Mouse (Mus musculus) lung, postnatal 36 days (tissue): ENCODE results near the gene Npepps.
"Not testable (repeated sequence)": the region's sequence is repeated elsewhere in the genome, so short reads cannot be mapped to it uniquely, and the experiment has no call there.

ENCODE experiments used
- DNase-seq: peaks from one replicate; pipeline ENCODE4 v3.0.0; 2022; ENCODE audit warnings: mixed read lengths

The Npepps gene

DNA sequence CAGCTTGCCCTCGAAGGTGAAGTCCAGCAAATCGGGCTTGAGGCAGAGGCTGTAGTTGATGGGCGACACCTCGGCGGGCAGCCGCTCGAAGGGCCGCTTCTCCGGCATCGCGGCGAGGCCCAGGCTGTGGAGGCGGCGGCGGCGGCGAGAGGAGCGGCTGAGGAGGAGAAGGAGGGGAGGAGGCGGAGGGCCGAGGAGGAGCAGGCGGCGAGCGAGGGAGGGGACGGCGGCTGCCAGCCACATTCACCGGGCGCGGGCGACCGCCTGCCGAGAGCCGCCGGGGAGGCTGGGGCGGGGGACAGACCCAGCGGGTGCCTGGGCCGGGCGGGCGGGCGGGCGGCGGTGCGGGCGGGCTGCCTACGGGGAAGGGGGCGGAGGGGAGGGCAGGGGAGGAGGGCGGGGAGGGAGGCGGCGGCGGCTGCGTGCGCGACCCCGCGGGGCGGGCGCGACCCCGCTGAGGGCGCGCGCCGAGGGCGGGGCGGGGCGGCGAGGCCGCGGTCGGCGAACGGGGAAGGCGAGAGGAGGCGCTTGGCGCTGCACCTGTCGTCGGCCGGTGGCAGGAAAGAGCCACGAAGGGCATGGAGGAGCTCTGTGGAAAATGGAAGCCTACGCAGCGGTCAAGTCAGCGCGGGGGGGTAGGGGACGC is at the start of gene Npepps:
TSS of gene Npepps (minus strand) at position 423 of the 646 bp plus-strand sequence.
- DNase-seq: peak; percentile 74

DNA sequence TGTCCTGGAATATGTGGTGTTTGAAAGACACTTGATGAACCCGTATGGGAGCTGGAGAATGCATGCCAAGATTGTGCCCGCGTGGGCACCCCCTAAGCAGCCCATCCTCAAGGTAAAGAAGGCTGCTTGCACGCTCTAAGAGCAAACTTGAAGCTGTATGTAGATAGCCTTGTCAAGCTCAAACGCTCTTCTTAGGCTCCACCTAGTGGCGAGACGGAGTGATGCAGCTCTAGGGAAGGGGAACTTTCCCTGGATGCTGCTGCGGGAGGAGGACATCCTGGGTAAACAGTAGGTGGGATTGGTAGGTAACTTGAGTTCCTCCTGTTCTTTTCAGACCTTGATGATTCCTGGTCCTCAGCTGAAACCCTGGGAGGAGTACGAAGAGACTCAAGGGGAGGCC is 47.7 kb upstream of the Npepps start:
- DNase-seq: peak; percentile 78

DNA sequence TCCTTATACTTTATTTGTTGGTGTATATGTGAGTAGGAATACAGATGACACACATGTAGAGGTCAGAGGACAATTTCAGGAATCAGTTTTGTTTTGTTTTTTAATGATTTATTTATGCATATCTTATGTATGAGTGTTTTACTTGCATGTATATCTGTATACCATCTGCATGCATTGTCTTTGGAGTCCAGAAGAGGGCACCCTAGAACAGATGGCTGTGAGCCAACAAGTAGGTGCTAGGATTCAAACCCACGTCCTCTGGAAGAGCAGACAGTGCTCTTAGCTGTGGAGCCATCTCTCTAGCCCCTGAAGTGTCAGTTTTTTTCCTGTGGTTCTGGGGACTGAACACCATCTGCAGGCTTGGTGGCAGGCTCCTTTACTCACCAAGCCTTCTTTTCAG is 44.8 kb upstream of the Npepps start:
- no peak for DNase-seq

DNA sequence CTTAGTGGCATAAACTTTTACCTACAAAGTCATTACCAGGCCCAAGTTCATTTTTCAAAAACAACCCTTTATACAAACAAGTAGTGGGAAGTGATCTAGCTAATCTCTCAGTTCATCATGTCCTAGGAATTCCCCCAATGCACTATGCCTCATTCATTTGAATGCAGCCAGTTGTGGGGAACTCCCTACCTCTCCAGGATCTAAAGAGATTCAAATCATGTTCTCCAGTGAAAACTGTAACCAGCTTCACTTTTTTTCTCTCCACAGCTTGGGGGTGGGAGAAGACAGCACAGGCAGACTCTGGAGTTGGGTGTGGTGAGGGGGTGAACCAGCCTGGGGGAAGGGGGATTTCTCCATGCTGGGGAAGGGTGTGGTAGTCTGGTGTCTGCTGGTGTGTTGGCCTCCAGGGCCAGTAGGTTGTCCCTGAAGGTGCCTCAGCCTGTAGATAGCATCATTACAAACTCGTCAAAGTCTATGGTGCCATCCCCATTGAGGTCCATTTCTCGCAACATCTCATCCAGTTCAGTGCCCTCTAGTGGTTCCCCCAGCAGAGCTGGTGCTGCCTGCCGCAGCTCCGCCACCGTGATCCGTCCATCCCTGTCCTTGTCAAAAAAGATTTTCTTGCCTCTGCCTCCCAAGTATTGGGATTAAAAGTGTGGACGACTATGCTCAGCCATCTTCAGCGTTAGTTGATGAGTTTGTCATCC is 41.6 kb upstream of the Npepps start:
- not testable (repeated sequence) for DNase-seq

DNA sequence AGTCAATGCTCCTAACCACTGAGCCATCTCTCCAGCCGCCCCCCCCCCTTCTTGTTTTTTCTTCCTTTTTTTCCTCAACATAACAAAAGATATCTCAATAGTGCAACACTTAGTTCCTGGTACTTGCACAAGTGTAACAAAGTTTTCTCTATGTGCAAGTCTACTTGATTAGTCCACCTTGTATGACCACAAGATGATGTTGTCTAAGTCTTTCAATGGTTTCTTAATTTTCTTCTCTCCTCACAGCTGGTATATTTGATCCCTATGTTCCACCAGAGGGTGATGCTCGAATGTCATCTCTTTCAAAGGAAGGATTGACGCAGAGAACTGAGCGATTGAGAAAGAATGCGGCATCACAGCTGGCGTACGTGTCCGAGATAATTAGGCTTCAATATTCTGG is 40.8 kb upstream of the Npepps start:
- no peak for DNase-seq

DNA sequence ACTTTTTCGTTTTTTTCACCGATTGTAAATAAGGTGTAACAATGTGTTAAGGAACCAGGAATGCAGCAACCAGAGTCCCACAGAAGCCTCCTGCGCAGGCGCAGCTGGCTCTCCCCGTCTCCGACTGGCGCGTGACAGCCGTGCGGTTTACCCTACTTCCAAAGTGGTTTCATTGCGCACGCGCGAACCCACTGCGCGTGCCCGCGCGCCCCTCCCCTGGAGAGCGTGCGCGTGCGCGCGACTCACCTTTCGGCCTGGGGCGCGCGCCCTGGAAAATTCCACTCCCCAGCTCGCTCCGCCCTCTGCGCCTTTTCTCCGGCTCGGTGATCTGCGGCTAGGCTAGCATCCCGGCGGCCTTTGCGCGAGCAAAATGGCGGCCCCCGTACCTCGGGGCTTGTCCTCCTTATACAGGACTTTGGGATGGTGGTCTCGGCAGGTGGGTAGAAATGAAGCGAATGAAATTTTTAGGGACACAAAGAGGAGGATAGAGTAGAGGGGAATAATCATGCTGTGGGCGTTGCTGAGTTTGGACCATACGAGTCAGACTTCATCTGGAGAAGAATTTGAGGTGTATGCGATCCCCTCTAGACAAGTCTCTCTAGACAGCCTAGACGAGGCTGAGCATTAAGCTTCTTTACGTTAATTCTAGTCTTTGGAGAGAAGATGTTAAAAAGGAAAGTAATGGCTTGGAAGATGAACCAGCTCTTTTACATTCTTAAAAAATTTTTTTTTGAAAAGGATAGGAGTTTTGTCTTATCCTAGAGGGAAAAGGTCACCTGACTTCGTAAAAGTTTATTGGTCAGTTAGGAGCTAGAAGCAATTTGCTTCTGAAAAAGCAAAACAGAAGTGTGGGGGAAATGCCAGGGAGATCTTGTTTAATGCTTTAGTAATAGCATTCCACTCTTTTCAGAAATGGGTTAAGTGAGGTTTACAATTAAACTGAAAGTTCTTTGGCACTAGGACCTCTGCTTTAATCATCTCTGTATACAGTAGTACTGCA is 35.4 kb upstream of the Npepps start, which contains the start of gene Mrpl45:
TSS of gene Mrpl45 (plus strand) at position 213 of the 1,000 bp plus-strand sequence.
- DNase-seq: peak; percentile 98

DNA sequence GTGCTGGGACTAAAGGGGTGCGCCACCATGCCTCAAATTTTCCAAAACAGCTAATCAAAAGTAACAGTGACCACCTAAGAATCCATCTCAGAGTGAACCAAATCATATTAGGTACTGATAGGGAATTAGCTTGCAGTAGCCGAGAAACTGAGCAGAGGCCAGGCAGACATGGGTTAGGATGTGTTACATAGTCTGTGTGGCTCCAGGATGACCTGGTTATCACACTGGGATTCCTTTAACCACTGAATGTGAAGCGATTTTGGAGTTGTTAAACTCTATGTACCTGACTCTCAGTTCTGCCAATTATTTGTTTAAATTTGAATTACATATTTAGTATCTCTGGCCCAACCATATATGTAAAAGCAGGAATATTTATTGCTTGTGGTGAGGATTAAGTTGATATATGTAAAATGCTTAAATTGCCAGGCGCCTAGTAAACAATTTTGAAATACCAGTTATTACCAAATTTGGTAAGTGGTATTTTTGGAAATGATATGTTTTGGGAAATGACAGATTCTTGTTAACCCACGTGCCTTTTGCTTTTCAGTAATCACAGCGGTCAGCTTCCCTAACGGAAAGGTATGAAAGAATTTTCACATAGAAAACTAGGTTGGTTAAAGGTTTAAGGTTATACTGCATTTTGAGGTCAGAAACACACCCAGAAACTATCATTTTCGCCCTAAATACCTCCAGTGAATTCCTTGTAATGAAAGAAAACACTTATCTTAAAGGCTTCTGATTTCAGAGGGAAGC is 34.5 kb upstream of the Npepps start:
- DNase-seq: no peak

DNA sequence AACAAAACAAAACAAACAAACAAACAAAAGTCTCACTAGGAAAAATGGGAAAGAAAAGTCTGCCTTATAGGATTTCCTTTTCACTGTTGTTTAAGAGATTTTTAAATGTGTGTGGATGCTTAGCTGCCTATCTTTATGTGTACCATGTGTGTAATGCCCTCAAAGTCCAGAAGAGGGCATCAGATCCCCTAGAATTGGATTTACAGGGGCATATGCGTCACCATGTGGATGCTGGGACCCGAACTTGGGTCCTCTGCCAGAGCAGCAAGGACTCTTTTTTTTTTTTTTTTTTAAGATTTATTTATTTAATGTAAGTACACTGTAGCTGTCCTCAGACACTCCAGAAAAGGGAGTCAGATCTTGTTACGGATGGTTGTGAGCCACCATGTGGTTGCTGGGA is 33.7 kb upstream of the Npepps start:
- peak; percentile 35 for DNase-seq

DNA sequence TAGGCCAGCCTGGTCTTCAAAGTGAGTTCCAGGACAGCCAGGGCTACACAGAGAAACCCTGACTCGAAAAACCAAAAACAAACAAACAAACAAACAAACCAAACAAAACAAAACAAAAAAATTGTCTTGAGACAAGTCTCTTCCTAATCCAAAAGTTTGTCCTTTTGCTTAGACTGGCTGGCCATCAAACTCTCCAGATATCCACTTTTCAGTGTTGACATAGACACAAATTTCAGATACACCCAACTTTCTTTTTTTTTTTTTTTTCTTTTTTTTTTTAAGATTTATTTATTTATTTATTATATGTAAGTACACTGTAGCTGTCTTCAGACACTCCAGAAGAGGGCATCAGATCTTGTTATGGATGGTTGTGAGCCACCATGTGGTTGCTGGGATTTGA is 32.4 kb upstream of the Npepps start:
- not testable (repeated sequence) for DNase-seq

DNA sequence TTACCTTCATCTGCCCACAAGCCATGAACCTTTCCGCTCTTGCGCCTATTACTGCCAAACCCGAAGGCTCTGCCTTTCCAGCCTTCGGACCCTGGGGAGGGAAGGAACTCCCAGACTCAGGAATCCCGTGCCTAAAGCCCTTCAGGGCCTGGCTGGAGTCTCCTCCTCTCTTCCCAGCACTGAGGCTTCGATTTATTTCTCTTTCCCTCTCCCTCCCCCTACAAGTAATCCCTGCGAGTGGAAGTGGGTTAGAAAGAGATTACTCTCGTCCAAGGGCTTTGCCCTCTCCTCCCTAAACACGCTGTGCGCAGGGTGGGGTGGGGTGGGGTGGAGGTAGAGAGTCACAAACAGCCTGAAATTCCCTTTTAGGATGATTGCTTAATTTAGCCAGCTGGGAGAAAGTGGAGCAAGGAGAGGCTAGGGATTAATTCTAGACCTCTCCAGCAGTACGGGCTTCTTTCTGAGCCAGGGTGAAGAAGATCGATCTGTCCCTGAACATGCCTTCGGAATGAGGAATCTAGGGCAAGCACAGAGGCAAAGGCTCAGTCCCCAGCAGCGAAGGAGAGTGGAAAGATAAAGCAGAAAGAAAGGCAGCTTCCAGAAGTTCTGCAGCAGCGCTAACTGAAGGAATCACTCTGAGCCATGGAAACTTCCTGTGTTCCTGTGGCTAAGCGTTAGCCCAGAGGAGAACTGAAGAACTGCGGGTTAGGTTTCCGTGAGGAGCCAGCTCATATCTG is 30.6 kb upstream of the Npepps start:
- DNase-seq: peak; percentile 37

DNA sequence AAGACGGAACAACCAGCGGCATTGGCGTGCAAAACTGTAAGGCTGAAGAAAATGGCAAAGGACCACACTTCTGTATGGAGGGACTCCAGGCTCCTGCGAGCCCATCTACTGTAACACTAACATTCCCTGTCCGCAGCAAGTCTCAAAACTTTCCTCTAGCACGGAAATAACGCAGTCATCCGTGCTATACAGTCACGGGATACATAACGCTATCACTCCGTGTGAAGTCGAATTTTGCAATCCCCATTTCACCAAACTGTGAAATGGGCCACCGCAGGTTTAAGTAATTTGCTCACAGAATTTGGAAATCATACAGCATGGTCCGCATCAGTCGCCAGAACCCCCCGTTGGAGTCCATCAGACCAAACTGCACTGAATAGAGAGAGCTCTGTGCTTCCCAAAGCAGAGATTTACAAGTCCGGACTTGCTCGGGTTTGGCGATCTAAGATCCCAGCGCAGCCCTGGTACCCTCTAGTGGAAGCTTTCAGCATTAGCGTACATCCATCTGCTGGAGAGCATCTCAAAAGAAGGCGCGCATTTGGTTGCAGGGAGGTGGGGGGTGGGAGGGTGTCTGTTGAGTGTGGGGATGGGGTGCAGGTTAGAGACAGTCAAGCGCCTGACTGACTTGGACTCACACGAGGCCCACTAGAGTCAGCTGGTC is 29.6 kb upstream of the Npepps start:
- peak; percentile 90 for DNase-seq

DNA sequence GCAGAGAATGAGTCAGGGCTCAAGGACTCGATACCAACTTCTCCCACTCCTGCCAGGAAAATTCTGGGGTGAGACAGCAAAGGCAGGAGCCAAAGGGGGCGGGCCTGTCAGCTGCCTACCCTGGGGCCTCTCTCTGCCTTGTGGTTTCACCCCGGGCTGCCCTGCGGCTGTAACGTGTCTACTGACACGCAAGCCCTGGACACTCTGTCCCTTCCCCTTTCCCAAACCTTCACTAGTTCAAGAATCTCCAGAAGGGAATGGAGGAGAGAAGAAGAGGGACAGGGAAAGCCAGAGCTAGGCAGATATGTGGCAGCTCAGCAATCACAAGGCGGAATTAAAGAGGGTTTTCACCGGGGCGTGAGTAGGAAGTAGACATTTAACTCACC is 29.0 kb upstream of the Npepps start:
- DNase-seq: peak; percentile 91

DNA sequence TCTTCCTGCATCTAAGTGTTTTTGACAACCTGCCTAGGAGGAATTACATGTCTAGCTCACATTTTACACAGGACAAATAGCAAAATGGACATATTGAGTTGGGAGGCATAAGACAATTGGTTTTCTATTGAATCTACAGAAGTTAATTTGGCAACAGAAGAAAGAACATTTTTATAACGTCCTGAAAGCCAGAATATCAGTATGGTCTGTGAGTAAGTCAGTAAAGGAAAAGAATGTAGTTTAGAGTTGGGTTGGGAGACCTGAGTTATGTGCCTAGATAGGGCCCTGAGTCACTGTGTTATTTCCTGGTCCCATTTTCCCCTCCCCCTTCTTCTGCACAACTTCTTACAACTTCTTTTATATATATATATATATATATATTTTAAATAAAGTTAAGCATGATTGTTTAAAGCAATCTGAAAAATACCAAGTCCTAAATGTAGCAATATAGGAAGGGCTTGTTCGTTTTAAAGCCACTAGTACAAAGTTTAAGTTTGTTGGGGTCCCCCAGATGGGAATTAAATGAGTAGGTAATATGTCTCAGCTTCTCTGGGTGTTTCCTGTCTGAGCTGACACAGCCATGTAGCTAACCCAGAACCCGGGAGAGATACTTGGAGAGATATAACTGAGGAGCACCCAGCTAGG is 28.5 kb upstream of the Npepps start:
- no peak for DNase-seq

DNA sequence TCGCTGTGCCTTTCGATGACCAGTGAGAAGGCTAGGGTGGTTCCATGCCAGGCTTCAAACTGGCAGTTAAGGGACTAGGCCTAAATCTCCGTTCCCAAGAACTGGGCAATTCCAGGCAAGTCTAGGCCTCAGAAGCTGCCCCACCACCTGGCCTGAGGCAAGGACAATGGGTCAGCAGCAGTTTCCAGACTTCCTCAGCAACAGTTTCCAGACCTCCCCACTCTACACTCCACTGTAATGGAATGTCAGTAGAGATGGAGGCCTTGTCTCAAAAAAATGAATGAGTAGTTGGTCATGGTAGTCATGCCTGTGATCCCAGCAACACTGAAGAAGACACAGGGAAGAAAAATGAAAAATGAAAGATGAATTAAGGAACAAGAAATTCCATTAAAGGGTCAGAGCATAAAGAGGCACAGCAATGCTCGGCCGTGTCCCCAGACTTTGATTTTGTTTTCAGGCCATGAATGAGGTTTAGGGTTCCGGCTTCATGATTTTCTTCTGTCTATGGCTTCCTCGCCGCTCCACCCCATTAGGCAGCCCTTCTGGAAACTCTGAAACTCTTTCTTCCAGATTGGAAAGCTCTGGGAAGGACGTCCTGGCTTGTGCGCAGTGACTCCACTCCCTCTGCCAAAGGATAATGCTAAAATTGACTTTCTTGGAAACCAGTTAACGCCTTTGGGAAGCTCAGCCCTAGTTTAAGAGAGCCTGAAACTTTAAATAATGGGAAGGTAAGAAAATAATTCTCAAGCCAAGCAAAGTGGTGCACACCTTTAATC is 27.0 kb upstream of the Npepps start:
- DNase-seq: peak; percentile 18

DNA sequence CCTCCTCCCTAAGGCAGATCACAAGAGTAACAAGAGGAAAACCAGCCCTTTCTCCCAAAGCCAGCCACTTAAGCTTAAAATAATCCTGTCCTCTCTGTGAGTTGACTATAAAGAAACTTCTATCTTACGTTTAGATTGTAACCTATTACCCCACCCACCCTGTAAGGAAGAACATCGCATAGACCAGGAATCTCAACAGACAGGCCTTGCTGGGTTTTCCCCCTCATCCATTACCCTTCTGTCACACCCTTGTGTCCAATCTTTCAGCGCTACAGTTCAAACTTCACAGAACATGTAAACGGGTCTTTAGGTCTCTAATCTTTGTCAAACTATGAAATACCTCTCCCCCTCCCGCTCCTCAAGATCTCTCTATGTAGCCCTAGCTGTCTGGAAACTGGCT is 24.2 kb upstream of the Npepps start:
- DNase-seq: no peak

DNA sequence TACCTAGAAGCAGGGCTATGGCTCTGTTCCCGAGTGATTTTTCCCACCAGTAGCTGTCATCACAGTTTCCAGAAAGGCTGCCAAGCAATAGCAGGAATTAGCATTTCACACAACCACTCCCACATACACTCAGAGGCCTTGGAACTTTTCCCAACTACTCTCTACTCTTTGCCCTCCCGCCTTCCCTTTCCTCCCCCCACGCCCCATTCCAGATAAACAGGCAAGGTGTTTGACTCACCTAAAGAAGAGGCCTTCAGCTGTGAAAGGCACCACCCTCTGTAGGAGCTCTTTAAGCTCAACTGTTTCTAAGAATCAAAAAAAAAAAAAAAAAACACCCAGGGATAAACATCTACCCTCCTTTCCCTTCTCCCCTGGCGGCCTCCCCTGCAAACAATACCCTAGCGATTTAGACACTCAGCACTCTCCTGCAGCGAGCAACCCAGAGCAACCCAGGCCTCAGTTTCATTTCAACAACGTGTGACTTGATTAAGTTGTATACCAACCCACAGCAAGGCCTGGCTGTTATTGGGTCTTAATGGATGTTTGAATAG is 21.9 kb upstream of the Npepps start:
- peak; percentile 94 for DNase-seq

DNA sequence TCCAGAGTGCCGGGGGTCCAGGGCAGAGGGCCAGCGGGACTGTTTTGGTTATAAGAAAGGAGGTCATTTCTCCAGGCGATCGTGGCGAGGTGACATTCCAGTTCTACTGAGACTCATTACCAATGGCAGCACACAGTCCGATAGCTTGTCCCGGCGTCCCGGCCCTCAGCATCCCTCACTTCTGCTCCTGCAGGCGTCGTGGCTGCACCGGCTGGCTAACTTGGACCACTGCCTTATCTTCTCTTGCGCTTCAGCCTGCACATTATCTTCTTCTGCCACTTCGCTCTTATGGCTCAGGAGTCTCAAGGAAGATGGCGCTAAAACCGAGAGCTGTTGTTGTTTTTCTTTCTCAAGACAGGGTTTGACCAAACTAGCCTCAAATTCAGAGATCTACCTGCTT is 21.0 kb upstream of the Npepps start:
- no peak for DNase-seq

DNA sequence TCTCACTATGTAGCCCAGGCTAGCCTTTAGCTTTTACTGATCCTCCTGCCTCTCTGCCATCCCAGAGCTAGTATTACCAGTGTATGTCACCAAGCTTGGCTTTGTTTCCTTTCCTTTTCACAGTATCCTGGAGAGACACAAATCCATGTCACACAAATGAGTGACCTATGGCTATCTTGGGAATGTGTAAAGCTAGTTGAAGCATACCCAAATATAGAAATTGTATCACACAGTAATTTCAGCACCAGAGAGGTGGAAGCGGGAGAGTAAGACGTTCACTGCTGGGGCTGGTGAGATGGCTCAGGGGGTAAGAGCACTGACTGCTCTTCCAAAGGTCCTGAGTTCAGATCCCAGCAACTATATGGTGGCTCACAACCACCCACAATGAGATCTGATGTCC is 19.5 kb upstream of the Npepps start:
- no peak for DNase-seq

DNA sequence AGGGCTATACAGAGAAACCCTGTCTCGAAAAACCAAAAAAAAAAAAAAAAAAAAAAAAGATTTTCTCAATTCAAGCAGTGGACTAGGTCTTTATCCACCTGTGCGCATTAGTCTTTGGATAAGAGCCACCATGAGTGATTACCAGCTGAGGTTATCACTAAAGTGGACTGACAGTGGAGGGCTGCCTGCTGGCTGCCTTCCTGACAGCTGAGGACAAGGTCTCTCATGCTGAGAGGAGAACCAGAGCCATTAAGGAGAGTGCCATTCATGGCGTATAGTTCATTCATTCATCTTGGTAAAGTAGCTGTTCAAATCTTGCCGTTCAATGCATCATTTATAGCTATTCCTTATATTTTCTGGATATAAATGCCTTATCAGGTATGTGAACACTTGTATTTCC is 16.1 kb upstream of the Npepps start:
- no peak for DNase-seq

DNA sequence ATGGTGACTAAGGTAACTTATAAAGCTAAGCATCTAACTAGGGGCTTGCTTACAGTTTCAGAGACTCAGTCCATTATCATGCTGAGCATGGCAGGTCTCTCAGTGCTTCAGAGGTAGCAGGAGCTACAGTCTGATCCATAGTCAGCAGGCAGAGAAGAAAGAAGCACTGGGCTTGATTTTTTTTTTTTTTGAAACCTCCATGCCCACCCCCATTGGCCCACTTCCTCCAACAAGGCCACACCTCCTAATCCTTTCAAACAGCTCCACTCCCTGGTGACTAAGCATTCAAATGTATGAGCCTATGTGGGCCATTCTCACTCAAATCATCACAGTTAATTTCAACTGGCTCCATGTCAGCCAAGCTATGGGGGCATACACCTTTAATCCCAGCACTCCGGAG is 12.3 kb upstream of the Npepps start:
- DNase-seq: no peak
